Mouse (Mus musculus): ENCODE data around the gene Syt9. TPM values are rescaled to one million over a fixed set of nuclear protein-coding genes. Genes with fewer than 3 reads are reported as not detected.

Syt9 gene
- polyA plus RNA-seq, 1 experiment from 2014 or later, result 3.1 TPM

- Histone ChIP-seq H3K4me1 (replicated peaks) (peaks cover 18% of the 10 kb centered on the region; the same call in 1 of the 2 replicates), H3K4me3 (replicated peaks) (peak overlapping the region; percentile 54), H3K36me3 (peaks cover 34% of the 10 kb centered on the region), H3K27ac (no peak overlapping the region), H3K9me3 (no peaks in the 10 kb centered on the region), H3K4me2 (peak overlapping the region; percentile 94), H3K27me3 (no peaks in the 10 kb centered on the region), H3K9ac (replicated peaks) (peak overlapping the region; percentile 54)
- WGBS, result 2% methylated on average over 16 of the region's 16 CpGs
- ATAC-seq (ENCODE audit: insufficient number of reproducible peaks, insufficient read depth, low FRiP score, low TSS enrichment, low read depth), result peak; percentile 54; the same call in 1 of the 2 replicates
Measured at GRCm38 (mm10) chr7:107594325-107594856, 223.9 kb downstream of the Syt9 start.

GRCm38 (mm10) chr7:107594857-107595402 lies 224.4 kb downstream of the Syt9 start, which contains the start of gene Ppfibp2:
Gene Ppfibp2 (plus strand): TSS chr7:107595207.
- no peak within 1 kb of the TSS for H3K27ac ChIP-seq

GRCm38 (mm10) chr7:107595426-107595825 lies 224.9 kb downstream of the Syt9 start:
- Histone ChIP-seq H3K36me3 (peaks cover 27% of the 10 kb centered on the region), H3K9me3 (no peaks in the 10 kb centered on the region), H3K4me1 (replicated peaks) (peaks cover 18% of the 10 kb centered on the region; the same call in 1 of the 2 replicates), H3K4me2 (peak overlapping the region; percentile 94), H3K27ac (no peak overlapping the region), H3K9ac (replicated peaks) (peak overlapping the region; percentile 54), H3K4me3 (replicated peaks) (peak overlapping the region; percentile 54), H3K27me3 (no peaks in the 10 kb centered on the region)
- 0 out of 2 replicates have a peak, but pooled peaks have one; percentile 8 for ATAC-seq (ENCODE audit: insufficient number of reproducible peaks, insufficient read depth, low FRiP score, low TSS enrichment, low read depth)
- WGBS, result 13% methylated on average over 13 of the region's 13 CpGs

More at GRCm38 (mm10) chr7:107594857-107595402, 224.4 kb downstream of the Syt9 start, which contains the start of gene Ppfibp2:
- peaks cover 18% of the 10 kb centered on the region; the same call in 1 of the 2 replicates for H3K4me1 ChIP-seq (replicated peaks)
- peak within 1 kb of the TSS; percentile 94 for H3K4me2 ChIP-seq
- H3K27me3 ChIP-seq, result no peaks in the 10 kb centered on the region
- H3K36me3 ChIP-seq, result peaks cover 32% of the 10 kb centered on the region
- no peaks in the 10 kb centered on the region for H3K9me3 ChIP-seq
- peak within 1 kb of the TSS; percentile 54 for H3K9ac ChIP-seq (replicated peaks)
- peak; percentile 80 for ATAC-seq (ENCODE audit: insufficient number of reproducible peaks, insufficient read depth, low FRiP score, low TSS enrichment, low read depth)
- H3K4me3 ChIP-seq (replicated peaks), result peak within 1 kb of the TSS; percentile 54
- WGBS, result 1% methylated on average over 18 of the region's 24 CpGs

GRCm38 (mm10) chr7:107596753-107597152 lies 226.2 kb downstream of the Syt9 start:
- no peak for ATAC-seq (ENCODE audit: insufficient number of reproducible peaks, insufficient read depth, low FRiP score, low TSS enrichment, low read depth)
- no peak overlapping the region for H3K4me2 ChIP-seq
- no peaks in the 10 kb centered on the region for H3K9me3 ChIP-seq
- H3K4me1 ChIP-seq (replicated peaks), result peaks cover 18% of the 10 kb centered on the region; the same call in 1 of the 2 replicates
- no peak overlapping the region for H3K9ac ChIP-seq (replicated peaks)
- no peaks in the 10 kb centered on the region for H3K27me3 ChIP-seq
- no peak overlapping the region for H3K4me3 ChIP-seq (replicated peaks)
- H3K27ac ChIP-seq, result no peak overlapping the region
- H3K36me3 ChIP-seq, result peaks cover 14% of the 10 kb centered on the region

GRCm38 (mm10) chr7:107597956-107598355 lies 227.4 kb downstream of the Syt9 start:
- H3K9me3 ChIP-seq, result no peaks in the 10 kb centered on the region
- H3K27me3 ChIP-seq, result no peaks in the 10 kb centered on the region
- H3K4me2 ChIP-seq, result no peak overlapping the region
- H3K27ac ChIP-seq, result no peak overlapping the region
- H3K36me3 ChIP-seq, result peaks cover 2% of the 10 kb centered on the region; the same call in 1 of the 2 replicates
- H3K4me1 ChIP-seq (replicated peaks), result peaks cover 18% of the 10 kb centered on the region; the same call in 1 of the 2 replicates
- no peak overlapping the region for H3K4me3 ChIP-seq (replicated peaks)
- H3K9ac ChIP-seq (replicated peaks), result no peak overlapping the region
- 80% methylated on average over 3 of the region's 3 CpGs for WGBS
- ATAC-seq (ENCODE audit: insufficient number of reproducible peaks, insufficient read depth, low FRiP score, low TSS enrichment, low read depth), result no peak

Other genes starting within 250 kb of the Syt9 start
- not detected in 2 replicates for gene Olfr715, start 239.6 kb upstream of the Syt9 start, polyA plus RNA-seq (2016; fragmentation: Nextera tagmentation; extraction: Ambion mirVana)
- not detected in 2 replicates for gene Olfr716, start 232.4 kb upstream of the Syt9 start, polyA plus RNA-seq (2016; fragmentation: Nextera tagmentation; extraction: Ambion mirVana)
- not detected in 2 replicates for gene Nlrp14, start 203.7 kb upstream of the Syt9 start, polyA plus RNA-seq (2016; fragmentation: Nextera tagmentation; extraction: Ambion mirVana)
- not detected in 2 replicates for gene Rbmxl2, start 161.3 kb upstream of the Syt9 start, polyA plus RNA-seq (2016; fragmentation: Nextera tagmentation; extraction: Ambion mirVana)
- 30.2 and 32.1 TPM in 2 replicates for gene Olfml1, start 196.7 kb downstream of the Syt9 start, polyA plus RNA-seq (2016; fragmentation: Nextera tagmentation; extraction: Ambion mirVana)
- gene Ppfibp2, start 224.5 kb downstream of the Syt9 start, polyA plus RNA-seq (2016; fragmentation: Nextera tagmentation; extraction: Ambion mirVana), result 14.1 and 15.1 TPM in 2 replicates